Mouse (Mus musculus) brain, embryonic 14.5 days (tissue): ENCODE measurements around the gene Dennd1a.

ENCODE experiments used
- CTCF ChIP-seq: fragments of 200-500 bp; IDR thresholded peaks from 2 replicates; pipeline ENCODE4 v1.5.1; 2012; ENCODE audit warnings: inconsistent platforms, mild to moderate bottlenecking, moderate library complexity, borderline replicate concordance; ENCODE audit not compliant: insufficient read depth, insufficient read length; ENCODE audit errors: extremely low read depth
- POLR2A ChIP-seq: fragments of 200-500 bp; IDR thresholded peaks from 2 replicates; pipeline ENCODE4 v1.6.1; 2012; ENCODE audit warnings: mild to moderate bottlenecking, inconsistent platforms, borderline replicate concordance; ENCODE audit not compliant: poor library complexity, insufficient read depth, insufficient read length, severe bottlenecking; ENCODE audit errors: extremely low read depth

- TF ChIP-seq CTCF (no peak), POLR2A (no peak)
Observed at GRCm38 (mm10) chr2:37942906-37943305, 344.3 kb downstream of the Dennd1a start.
